Mouse (Mus musculus): ENCODE results near the gene Rtf2.
A peak's percentile ranks its signal among the peaks of the same experiment; 100 is the strongest.

The Rtf2 gene

GRCm38 (mm10) chr2:172483766-172484413 lies 43.5 kb downstream of the Rtf2 start:
- no peak for DNase-seq (ENCODE audit: low spot score)

- DNase-seq (ENCODE audit: low spot score), result no peak
These were observed 44.5 kb downstream of the Rtf2 start for GRCm38 (mm10) chr2:172484696-172485370.

- no peak for DNase-seq (ENCODE audit: low spot score)
These were observed 56.5 kb downstream of the Rtf2 start for GRCm38 (mm10) chr2:172496736-172497345.

- DNase-seq (ENCODE audit: low spot score), result no peak
These were observed 58.5 kb downstream of the Rtf2 start for GRCm38 (mm10) chr2:172498823-172499222.

GRCm38 (mm10) chr2:172500752-172501316 lies 60.5 kb downstream of the Rtf2 start:
- peak; percentile 14 for DNase-seq (ENCODE audit: low spot score)

- DNase-seq (ENCODE audit: low spot score), result peak; percentile 48
These were observed 61.0 kb downstream of the Rtf2 start for GRCm38 (mm10) chr2:172501341-172501740.

GRCm38 (mm10) chr2:172502168-172502567 lies 61.8 kb downstream of the Rtf2 start:
- DNase-seq (ENCODE audit: low spot score), result peak; percentile 16

GRCm38 (mm10) chr2:172506121-172506520 lies 65.8 kb downstream of the Rtf2 start:
- no peak for DNase-seq (ENCODE audit: low spot score)

GRCm38 (mm10) chr2:172510056-172510712 lies 69.8 kb downstream of the Rtf2 start:
- no peak for DNase-seq (ENCODE audit: low spot score)

GRCm38 (mm10) chr2:172510899-172511298 lies 70.5 kb downstream of the Rtf2 start:
- peak; percentile 30 for DNase-seq (ENCODE audit: low spot score)

- DNase-seq (ENCODE audit: low spot score), result peak; percentile 51
These were observed 76.1 kb downstream of the Rtf2 start for GRCm38 (mm10) chr2:172516407-172516992.

Measured in yolk sac, embryonic 10.5 days (tissue).